Mouse (Mus musculus) kidney, adult 2 months (tissue): ENCODE results near the gene Mrps23. TPM values are rescaled to one million over a fixed set of nuclear protein-coding genes. Genes with fewer than 3 reads are reported as not detected.

Source experiments
- DNase-seq: peaks from one replicate; pipeline ENCODE4 v3.0.0; 2021
- H3K27ac ChIP-seq: fragments of 200-500 bp; 2 replicates; pipeline ENCODE4 v1.5.1; 2012; ENCODE audit warnings: low read depth, low read length, control low read depth, inconsistent platforms; ENCODE audit not compliant: insufficient read depth
- H3K27me3 ChIP-seq: fragments of 200-500 bp; replicated peaks from 2 replicates; pipeline ENCODE4 v1.6.1; 2012; ENCODE audit warnings: mild to moderate bottlenecking, moderate library complexity, low read length, inconsistent platforms; ENCODE audit not compliant: control insufficient read depth, insufficient read depth
- H3K36me3 ChIP-seq: fragments of 200-500 bp; 2 replicates; pipeline ENCODE4 v1.6.1; 2012; ENCODE audit warnings: mild to moderate bottlenecking, moderate library complexity, low read length, inconsistent platforms; ENCODE audit not compliant: control insufficient read depth, insufficient read depth
- H3K4me1 ChIP-seq: fragments of 200-500 bp; 2 replicates; pipeline ENCODE4 v1.6.1; 2011; ENCODE audit warnings: low read length; ENCODE audit not compliant: control insufficient read depth, insufficient read depth
- H3K4me3 ChIP-seq: fragments of 200-500 bp; 2 replicates; pipeline ENCODE4 v1.5.1; 2011; ENCODE audit warnings: mild to moderate bottlenecking, low read depth, low read length, control low read depth; ENCODE audit not compliant: insufficient read depth
- CTCF ChIP-seq: fragments of 200-500 bp; conservative IDR thresholded peaks from 2 replicates; pipeline ENCODE4 v1.5.1; 2011; ENCODE audit warnings: low read depth, mild to moderate bottlenecking, control low read depth, low read length, moderate library complexity, mixed read lengths; ENCODE audit not compliant: insufficient read depth, insufficient read length
- POLR2A ChIP-seq: fragments of 200-500 bp; IDR thresholded peaks from one replicate; pipeline ENCODE4 v1.6.1; 2011; ENCODE audit warnings: low read depth, low read length, control low read depth
- WGBS: fragments of 180-500 bp; shearing (Covaris S2); methylation state at CpG from one replicate; pipeline ENCODE4 v1.1.7; 2018; 5-methylcytosine and 5-hydroxymethylcytosine counted together
- polyA plus RNA-seq: library from polyadenylated mRNA; depleted of rRNA; stranded (reverse); fragments of >200 nt; gene quantifications from 2 replicates; pipeline ENCODE4 v1.2.3, GENCODE M21; 2012

Gene Mrps23
- polyA plus RNA-seq, 1 experiment, result 61.6 TPM

GRCm38 (mm10) chr11:88221929-88222475 is 17.8 kb downstream of the Mrps23 start:
- Histone ChIP-seq H3K27ac (no peak overlapping the region), H3K27me3 (no peaks in the 10 kb centered on the region), H3K4me1 (no peaks in the 10 kb centered on the region), H3K4me3 (no peak overlapping the region), H3K36me3 (no peaks in the 10 kb centered on the region)
- 86% methylated on average over 15 of the region's 15 CpGs for WGBS
- TF ChIP-seq CTCF (no peak), POLR2A (no peak)
- no peak for DNase-seq

DNA sequence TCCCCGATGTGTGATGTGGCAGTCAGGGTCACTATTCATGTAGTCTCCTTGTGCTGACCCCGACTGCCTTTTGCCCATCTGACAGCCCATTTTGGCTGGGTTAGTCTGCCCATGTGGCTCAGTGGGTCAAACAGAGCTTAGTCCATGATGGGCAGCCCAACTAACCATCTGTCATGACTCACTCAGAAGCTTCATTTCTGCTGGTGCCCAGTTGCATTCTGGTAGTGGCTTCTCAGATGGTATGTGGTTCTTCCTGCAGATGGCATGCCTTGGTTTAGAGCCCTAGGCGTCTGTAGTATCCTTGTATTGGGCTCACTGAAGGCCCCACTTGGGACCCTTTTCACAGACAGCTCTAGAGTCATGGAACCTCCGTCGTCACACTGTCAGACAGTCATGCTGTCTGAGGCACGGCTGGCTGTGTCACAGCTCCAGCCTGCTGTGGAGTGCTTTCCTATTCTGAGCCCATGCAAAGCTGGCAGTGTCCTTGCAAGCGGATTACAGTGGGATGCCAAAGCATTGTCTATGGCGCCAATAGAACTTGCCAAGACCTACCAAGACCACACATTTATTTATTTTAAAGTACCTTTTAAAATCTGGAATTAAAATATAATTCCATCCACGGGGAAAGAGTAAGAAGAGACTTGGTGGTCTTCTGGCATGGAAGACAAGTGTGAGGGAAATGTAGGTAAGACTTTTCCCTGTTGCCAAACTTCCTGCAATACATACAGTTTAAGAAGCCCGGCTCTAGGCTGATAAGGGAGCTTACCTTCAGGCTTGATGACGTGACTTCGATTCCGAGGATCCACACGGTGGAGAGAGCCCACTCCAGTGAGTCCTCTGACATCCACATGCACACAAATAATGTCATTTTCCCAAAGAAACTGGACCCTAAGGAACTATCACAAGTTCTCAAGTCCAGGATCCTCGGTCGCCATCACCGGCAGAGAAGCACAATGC is 23.1 kb downstream of the Mrps23 start:
- Histone ChIP-seq H3K27me3 (no peaks in the 10 kb centered on the region), H3K4me3 (no peak overlapping the region), H3K36me3 (no peaks in the 10 kb centered on the region), H3K27ac (no peak overlapping the region), H3K4me1 (no peaks in the 10 kb centered on the region)
- TF ChIP-seq CTCF, result no peak
- TF ChIP-seq POLR2A, result no peak
- DNase-seq, result no peak
- WGBS, result 94% methylated on average over 17 of the region's 17 CpGs

DNA sequence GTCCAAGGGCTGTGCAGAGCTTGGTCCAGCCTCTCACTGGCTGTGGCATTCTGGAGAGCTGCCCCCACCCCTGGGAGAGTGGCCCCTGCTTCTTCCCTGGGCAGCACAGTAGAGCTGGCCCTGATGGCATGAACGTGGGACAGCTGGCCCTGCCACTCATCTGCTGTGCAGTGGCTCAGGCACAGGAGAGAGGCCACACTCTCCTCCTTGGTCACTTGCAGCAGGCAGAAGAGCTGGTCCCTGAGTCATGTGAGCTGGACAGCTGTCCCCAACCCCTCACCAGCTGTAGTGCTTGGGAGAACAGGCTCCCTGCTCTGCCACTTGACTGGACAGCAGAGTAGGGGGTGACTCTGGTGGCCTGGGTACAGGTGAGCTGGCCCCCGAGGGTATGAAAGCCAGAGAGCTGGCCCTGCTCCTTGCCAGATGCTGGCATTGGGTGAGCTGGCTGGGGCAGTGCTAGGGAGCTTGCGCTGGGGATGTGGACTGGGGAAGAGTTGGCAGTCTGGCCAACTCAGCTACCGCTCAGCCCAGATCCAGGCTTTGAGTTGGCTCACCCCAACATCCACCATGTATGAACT is 27.1 kb downstream of the Mrps23 start:
- no peaks in the 10 kb centered on the region for H3K27me3 ChIP-seq
- H3K4me1 ChIP-seq, result peaks cover 16% of the 10 kb centered on the region
- H3K36me3 ChIP-seq, result no peaks in the 10 kb centered on the region
- 72% methylated on average over 4 of the region's 4 CpGs for WGBS
- no peak overlapping the region for H3K27ac ChIP-seq
- DNase-seq, result peak; percentile 36
- TF ChIP-seq CTCF (no peak), POLR2A (no peak)
- H3K4me3 ChIP-seq, result no peak overlapping the region

DNA sequence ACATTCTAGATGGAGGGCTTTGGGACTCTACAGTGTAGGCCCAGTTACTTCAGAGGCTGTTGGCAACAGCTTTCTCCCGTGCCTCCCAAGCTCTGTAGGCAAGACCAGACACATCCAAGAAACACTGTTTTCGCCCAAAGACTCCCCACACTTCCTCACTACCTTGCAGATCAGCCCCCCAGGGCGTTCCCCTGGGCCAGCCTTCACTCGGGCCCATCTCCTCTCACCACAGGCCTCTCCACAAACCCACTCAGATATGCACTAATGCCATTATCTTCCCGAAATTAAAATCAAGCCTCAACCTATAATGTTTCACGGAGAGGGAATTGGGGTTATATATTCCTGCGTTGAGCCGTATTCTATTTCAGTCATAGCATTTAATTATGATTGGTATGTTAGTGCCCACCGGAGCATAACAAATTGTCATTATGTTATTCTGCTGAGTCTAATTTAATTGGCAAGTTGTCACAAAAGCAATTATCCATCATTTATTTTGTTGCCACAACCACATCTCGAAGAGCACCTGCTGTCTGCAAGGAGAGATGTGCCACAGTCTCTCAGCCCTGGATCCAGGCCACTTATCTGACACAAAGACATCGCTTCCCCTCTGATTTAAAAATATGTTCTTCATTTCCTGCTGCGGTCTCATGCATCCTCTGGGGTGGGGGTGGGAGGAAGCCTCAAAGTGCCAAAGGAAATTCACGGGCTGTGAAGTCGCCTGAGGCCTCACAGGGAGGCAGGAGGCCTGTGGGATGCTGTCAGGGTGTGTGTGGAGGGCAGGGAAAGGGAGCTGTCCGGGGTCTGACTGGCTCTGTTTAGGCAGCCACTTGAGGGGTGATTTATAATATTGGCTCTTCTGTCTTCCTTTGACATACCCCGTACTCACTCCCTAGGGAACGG is 29.6 kb downstream of the Mrps23 start:
- DNase-seq, result peak; percentile 64
- Histone ChIP-seq H3K27me3 (no peaks in the 10 kb centered on the region), H3K4me1 (peaks cover 16% of the 10 kb centered on the region), H3K27ac (peak overlapping the region; percentile 66), H3K36me3 (no peaks in the 10 kb centered on the region), H3K4me3 (no peak overlapping the region)
- TF ChIP-seq POLR2A (no peak), CTCF (no peak)
- 53% methylated on average over 17 of the region's 17 CpGs for WGBS

DNA sequence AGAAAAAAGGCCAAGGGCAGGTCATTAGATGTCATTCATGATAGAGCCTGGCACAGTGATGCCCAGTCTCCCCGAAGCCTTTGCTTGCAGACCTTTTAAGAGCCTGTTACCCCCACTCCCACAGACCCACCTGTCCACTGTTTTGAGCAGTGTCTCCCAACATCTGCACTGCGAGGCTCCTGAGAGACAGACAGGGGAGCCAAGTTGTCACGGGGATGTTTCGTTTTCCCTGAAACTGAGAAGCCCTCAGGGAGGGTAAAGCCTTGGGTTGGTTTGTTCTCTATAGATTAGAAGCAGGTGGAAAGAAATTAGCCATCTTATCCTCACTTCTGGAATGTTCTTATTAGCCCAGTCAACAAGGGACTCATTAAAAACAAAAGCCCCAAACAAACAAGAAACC is 30.6 kb downstream of the Mrps23 start:
- H3K4me3 ChIP-seq, result no peak overlapping the region
- WGBS, result 19% methylated on average over 4 of the region's 4 CpGs
- peak overlapping the region; percentile 65 for H3K27ac ChIP-seq

GRCm38 (mm10) chr11:88235221-88236203 is 31.3 kb downstream of the Mrps23 start:
- TF ChIP-seq POLR2A (no peak), CTCF (no peak)
- Histone ChIP-seq H3K27me3 (no peaks in the 10 kb centered on the region), H3K4me3 (peak overlapping the region; percentile 18; the same call in 1 of the 2 replicates), H3K36me3 (no peaks in the 10 kb centered on the region), H3K27ac (peak overlapping the region; percentile 46), H3K4me1 (peaks cover 16% of the 10 kb centered on the region)
- WGBS, result 20% methylated on average over 23 of the region's 23 CpGs
- peak; percentile 87 for DNase-seq

More for the DNA sequence above, 30.6 kb downstream of the Mrps23 start:
- H3K4me1 ChIP-seq, result peaks cover 16% of the 10 kb centered on the region
- TF ChIP-seq POLR2A (no peak), CTCF (no peak)
- no peak for DNase-seq
- no peaks in the 10 kb centered on the region for H3K27me3 ChIP-seq
- no peaks in the 10 kb centered on the region for H3K36me3 ChIP-seq
